Mouse (Mus musculus) testis, adult 2 months (tissue): ENCODE data around the gene Cnpy3.

ENCODE experiments used
- CTCF ChIP-seq: fragments of 200-500 bp; IDR thresholded peaks from 2 replicates; pipeline ENCODE4 v1.5.1; 2012; ENCODE audit warnings: low read depth, mild to moderate bottlenecking, inconsistent platforms, low read length, moderate library complexity; ENCODE audit not compliant: control insufficient read depth, insufficient read depth, insufficient replicate concordance
- POLR2A ChIP-seq: fragments of 200-500 bp; IDR thresholded peaks from 2 replicates; pipeline ENCODE4 v1.6.1; 2012; ENCODE audit warnings: low read depth, mild to moderate bottlenecking, inconsistent platforms, low read length, moderate library complexity; ENCODE audit not compliant: control insufficient read depth

GRCm38 (mm10) chr17:46772038-46772403 lies 20.0 kb upstream of the Cnpy3 start:
- TF ChIP-seq POLR2A = no peak
- no peak for TF ChIP-seq CTCF
